Mouse (Mus musculus): ENCODE data around the gene Tfr2.

DNA sequence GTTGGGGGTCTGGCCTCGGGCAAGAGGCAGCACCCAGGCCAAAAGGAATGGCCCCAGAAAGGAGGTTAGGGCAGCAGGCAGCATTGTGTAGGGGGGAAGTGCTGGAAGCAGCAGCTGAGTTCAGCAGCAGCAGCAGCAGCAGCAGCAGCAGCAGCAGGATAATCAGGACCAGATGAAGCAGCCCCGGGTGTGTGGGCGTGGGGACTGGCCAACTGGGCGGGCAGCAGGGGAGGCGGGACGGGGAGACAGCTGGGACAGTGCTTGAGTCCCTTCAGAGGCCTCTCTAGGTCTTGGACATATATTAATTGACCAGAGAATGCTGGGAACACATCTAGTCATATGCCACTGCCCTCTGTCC, 41.6 kb downstream of the Tfr2 start:
- no peak for TF ChIP-seq CTCF (IDR thresholded peaks at IDR 0.05; ENCODE audit: low read depth)
- no peak for TF ChIP-seq EP300 (IDR thresholded peaks at IDR 0.05; ENCODE audit: low read depth)
